Mouse (Mus musculus): ENCODE results near the gene Syk.
A peak's percentile ranks its signal among the peaks of the same experiment; 100 is the strongest.

Syk gene

DNA sequence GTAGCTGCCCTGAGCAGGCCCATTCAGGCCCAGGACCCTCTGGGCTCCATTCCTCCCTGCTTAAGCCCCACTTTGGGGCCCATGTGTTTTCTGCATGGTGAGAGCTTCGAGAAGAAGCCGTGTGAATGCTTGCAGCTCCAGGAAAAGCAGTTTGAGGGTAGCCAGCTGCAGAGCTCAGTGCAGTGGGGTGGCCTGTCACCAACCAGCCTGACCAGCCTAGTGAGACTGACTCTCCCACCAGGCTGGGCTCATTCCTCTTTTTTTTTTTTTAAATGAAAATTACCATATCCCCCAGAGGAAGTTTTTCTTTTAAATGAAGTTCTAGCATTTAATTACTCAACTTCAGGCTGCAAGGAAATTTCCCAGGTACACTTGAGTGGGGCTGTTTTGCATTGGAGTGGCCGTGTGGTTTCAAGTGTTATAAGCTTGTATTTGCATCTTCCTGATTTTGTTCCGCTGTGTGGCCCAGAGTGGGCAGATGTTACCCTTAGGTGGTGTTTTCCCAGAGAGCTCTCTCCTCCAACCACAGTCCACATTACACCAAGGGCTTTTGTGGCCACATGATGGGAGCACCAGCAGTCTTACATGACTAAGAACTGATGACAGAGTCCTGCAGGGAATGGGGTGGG, 17.2 kb downstream of the Syk start:
- no peak for DNase-seq (ENCODE audit: low read depth, low spot score)

GRCm38 (mm10) chr13:52602752-52603151, 19.8 kb downstream of the Syk start:
- no peak for DNase-seq (ENCODE audit: low read depth, low spot score)

DNA sequence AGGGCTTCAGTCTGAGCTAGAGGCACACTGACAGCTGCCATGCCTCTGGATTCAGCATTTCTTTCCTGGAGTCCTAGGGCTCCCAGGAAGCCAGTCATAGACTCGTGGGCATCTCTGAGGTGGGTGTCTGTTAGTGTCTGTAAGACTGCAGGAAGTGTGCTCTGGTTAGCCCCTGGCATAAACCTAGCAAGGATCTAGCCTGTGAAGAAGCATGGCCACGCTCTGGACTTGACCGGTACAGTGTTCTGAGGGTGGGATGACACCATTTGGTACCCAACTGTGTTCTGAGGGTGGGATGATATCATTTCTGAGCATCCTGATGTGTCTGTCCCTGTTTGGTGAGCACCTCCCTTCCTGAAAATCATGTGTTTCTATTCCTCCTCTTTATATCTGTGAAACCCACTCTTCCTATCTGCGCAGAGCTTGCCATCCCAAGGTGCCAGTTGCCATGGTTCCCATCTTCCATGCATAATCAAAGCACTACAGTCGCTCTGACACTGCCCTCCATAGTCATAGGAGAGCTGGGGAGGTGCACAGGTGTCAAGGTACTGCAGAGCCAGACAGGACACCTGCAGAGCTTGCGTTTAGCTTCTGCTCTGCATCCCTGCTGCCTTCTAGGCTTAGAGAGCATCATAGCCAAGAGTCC, 20.9 kb downstream of the Syk start:
- no peak for DNase-seq (ENCODE audit: low read depth, low spot score)

DNA sequence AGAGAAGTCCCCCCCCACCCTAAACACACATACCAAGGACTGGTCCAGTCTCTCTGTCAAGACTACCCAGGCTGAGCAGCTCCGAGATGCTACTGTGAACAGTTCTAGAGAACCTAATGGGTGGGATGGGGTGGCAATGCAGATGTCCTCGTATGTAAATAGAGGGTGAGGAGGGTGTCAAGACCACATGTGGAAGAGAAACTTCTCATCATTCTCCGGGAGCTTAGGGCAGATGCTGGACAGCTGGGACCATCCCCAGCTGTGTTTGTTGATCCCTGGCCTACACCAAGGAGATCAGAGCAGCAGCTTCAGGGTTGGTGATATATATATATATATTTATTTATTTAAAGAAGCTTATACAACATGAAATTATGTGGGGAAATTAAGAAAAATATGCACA, 22.0 kb downstream of the Syk start:
- DNase-seq (ENCODE audit: low read depth, low spot score), result no peak

- no peak for DNase-seq (ENCODE audit: low read depth, low spot score)
These were observed 22.9 kb downstream of the Syk start for GRCm38 (mm10) chr13:52605911-52606310.

- no peak for DNase-seq (ENCODE audit: low read depth, low spot score)
These were observed 23.8 kb downstream of the Syk start for GRCm38 (mm10) chr13:52606656-52607275.

- no peak for DNase-seq (ENCODE audit: low read depth, low spot score)
These were observed 25.0 kb downstream of the Syk start for GRCm38 (mm10) chr13:52607964-52608363.

- DNase-seq (ENCODE audit: low read depth, low spot score), result no peak
These were observed 27.5 kb downstream of the Syk start for GRCm38 (mm10) chr13:52610463-52610862.

GRCm38 (mm10) chr13:52613266-52613665, 30.3 kb downstream of the Syk start:
- DNase-seq (ENCODE audit: low read depth, low spot score), result no peak

GRCm38 (mm10) chr13:52615085-52615484, 32.1 kb downstream of the Syk start:
- no peak for DNase-seq (ENCODE audit: low read depth, low spot score)

GRCm38 (mm10) chr13:52617096-52617714, 34.2 kb downstream of the Syk start:
- DNase-seq (ENCODE audit: low read depth, low spot score), result no peak

DNA sequence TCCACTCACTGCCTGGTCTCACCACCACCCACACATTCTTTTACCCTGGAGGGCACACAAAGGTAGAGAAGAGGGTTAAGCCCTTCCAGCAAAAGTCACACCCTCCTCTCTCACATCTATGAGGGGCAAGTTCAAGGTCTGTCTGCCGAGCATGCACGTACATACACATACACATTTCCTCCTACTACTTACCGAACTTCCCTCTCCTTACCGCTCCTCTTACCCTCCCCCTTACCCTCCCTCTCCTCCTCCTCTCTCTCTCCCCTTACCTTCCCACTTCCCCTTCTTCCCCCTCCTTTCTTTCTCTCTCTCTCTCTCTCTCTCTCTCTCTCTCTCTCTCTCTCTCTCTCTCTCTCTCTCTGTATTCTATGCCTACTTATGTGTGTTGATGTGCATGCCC, 35.6 kb downstream of the Syk start:
- no peak for DNase-seq (ENCODE audit: low read depth, low spot score)

GRCm38 (mm10) chr13:52619482-52619881, 36.5 kb downstream of the Syk start:
- no peak for DNase-seq (ENCODE audit: low read depth, low spot score)

GRCm38 (mm10) chr13:52624038-52624437, 41.1 kb downstream of the Syk start:
- DNase-seq (ENCODE audit: low read depth, low spot score), result peak; percentile 78

GRCm38 (mm10) chr13:52628602-52629001, 45.6 kb downstream of the Syk start:
- DNase-seq (ENCODE audit: low read depth, low spot score), result peak; percentile 67

- no peak for DNase-seq (ENCODE audit: low read depth, low spot score)
These were observed 48.7 kb downstream of the Syk start for GRCm38 (mm10) chr13:52631624-52632023.

GRCm38 (mm10) chr13:52635484-52635883, 52.5 kb downstream of the Syk start:
- no peak for DNase-seq (ENCODE audit: low read depth, low spot score)

DNA sequence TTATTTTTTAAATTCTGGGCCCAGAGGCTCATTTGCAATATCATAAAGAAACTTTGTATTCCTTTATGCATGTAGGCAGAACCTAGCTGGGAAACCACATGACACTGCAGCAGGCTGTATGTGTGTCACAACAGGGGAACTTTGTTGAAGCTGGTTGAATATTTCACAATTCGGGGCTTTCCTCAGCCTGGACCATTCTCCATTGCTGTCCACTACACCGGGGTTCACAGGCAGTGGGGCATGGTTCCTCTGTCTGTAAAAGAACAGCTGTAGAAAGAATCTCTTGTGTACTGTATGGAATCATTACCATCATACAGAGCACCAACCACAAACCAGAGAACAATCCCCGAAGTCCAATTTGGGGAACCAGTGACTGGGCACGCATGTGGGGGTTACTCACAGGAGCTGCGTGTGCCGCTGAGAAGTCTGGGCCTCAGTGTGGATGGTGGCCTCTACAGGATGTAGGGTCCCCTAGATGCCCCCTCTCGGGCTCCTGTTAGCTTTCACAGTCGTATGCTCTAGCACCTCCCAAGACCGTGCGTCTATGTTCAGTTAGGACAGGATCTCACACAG, 53.3 kb downstream of the Syk start:
- no peak for DNase-seq (ENCODE audit: low read depth, low spot score)

- no peak for DNase-seq (ENCODE audit: low read depth, low spot score)
These were observed 63.6 kb downstream of the Syk start for GRCm38 (mm10) chr13:52646566-52646965.

- DNase-seq (ENCODE audit: low read depth, low spot score), result no peak
These were observed 65.2 kb downstream of the Syk start for GRCm38 (mm10) chr13:52647996-52648712.

- no peak for DNase-seq (ENCODE audit: low read depth, low spot score)
These were observed 66.9 kb downstream of the Syk start for GRCm38 (mm10) chr13:52649791-52650418.
